Mouse (Mus musculus): ENCODE results near the gene Atp6v1g1. TPM values are rescaled to one million over a fixed set of nuclear protein-coding genes. Genes with fewer than 3 reads are reported as not detected.

Gene Atp6v1g1
- total RNA-seq, 2 experiments from 2014 or later = 126 to 138 TPM

GRCm38 (mm10) chr4:63546441-63547055 is 2.0 kb downstream of the Atp6v1g1 start:
- no peak for DNase-seq (ENCODE audit: low spot score in 2 of 2)

DNA sequence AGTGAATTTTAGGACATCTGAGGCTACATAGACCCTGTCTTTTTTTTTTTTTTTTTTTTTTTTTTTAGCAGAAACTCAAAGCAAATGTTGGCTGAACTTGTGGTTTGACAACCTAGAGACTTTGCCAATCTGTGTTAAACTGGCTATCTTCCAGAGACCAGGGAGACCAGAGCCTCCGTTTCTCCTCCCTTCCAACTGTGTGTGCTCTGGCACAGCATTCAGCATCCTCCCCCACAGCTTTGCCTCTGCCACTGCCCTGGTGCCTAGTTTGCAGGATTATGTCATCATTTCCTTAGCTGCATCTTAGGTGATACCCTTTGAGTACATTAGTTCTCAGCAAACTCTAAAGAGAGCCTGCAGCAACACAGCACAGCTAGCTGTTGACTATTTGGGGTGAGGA is 3.2 kb downstream of the Atp6v1g1 start:
- DNase-seq (ENCODE audit: low spot score in 2 of 2) = peak; percentile 28 to 39

DNA sequence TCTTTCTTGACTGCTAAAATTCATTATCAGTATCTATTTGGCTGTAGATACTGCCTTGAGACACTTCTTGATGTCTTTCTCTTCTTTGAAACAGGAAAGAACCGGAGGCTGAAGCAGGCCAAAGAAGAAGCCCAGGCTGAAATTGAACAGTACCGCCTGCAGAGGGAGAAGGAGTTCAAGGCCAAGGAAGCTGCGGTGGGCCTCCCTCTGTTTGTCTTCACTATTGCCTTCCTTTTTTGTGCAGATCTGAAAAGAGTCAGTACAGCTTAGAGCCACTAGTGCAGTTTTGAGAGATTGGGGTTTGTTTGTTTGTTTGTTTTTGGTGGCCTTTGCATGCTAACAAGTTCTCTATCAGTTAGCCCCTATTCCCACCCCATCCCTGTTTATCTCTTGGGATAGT is 3.9 kb downstream of the Atp6v1g1 start:
- no peak for DNase-seq (ENCODE audit: low spot score in 2 of 2)

- DNase-seq (ENCODE audit: low spot score in 2 of 2) = no peak
These were observed 6.3 kb downstream of the Atp6v1g1 start for GRCm38 (mm10) chr4:63550908-63551307.

- no peak for DNase-seq (ENCODE audit: low spot score in 2 of 2)
These were observed 8.3 kb downstream of the Atp6v1g1 start for GRCm38 (mm10) chr4:63552865-63553264.

DNA sequence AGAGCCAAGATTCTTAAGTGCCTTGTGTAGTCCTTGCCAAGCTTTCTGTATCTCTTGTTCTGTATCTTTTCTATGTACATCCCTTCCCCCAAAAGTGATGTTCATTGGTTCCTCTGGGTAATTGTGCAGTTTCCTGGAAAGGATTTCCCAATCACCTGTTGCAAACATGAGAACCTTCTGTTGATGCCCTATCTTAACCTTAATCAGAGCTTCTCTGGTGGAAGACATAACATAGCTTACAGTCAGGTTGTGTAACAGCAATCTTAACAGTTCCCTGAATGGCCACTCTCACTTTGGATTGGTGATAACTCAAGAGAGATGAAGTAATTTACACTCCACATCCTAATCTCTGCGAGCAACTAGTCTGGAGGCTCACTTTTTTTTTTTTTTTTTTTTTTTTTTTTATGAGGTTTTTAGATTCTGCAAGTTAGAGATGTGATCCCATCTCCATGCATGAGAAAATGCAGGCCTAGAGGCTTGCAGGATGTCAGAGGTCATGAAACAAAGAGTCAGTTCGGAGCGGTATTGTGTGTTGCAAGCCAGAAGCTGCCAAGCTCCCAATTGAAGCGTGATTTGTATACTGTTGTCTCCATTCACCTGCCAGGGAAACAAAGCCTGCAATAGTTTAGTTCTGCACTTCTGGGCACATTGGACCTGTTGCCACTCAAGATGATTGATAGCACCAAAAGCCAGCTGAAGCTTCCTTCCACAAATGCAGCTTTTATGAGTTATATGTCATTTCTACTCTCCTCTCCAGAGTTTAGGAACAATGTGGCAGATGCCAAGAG is 9.4 kb downstream of the Atp6v1g1 start:
- no peak for DNase-seq (ENCODE audit: low spot score in 2 of 2)

GRCm38 (mm10) chr4:63554616-63555015 is 10.0 kb downstream of the Atp6v1g1 start:
- DNase-seq (ENCODE audit: low spot score in 2 of 2) = no peak

DNA sequence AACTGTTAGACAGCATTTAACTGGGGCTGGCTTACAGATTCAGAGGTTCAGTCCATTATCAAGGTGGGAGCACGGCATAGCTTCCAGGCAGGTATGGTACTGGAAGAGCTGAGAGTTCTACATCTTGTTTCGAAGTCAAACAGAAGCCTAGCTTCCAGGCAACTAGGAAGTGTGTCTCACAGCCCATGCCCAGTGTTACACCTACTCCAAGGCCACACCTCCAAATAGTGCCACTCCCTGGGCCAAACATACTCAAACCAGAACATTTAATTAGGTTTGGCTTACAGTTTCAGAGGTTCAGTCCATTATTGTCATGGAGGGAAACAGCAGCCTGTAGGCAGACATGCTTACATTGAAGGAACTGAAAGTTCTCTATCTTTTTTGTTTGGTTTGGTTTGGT is 10.5 kb downstream of the Atp6v1g1 start:
- DNase-seq (ENCODE audit: low spot score in 2 of 2) = no peak

GRCm38 (mm10) chr4:63556665-63557064 is 12.1 kb downstream of the Atp6v1g1 start:
- no peak for DNase-seq (ENCODE audit: low spot score in 2 of 2)

- DNase-seq (ENCODE audit: low spot score in 2 of 2) = no peak
These were observed 12.8 kb downstream of the Atp6v1g1 start for GRCm38 (mm10) chr4:63557124-63558059.

DNA sequence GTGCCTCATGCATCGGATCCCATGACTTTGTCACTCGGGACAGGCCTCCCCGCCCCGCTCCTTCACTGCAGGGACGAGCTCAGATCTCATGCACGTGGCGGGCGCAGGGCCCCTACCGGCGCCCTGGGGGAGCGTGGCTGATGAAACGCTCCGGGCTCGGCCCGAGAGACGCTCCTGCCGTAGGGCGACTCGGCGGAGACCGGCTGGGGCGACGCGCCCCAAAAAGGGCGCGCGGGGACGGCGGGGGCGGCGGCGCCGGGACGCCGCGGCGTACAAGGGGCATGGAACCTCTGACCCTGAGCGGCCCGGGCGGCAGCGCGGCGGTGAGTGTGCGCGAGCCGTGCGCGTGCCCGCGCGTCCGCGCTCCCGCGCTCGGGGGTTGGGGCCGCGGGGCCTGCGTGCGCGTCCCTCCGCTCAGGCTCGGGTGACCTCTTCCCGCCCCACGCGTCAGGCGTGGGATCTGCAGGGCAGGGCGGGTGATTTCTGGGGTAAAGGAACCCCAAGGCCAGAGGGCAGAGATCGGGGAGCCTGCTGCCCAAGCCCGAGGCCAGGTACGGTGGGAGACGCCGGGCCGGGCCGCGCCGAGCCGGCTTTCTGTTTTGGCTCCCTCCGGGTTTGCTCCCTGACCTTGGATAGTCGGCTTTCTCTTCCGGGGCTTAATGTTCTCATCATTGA is 14.0 kb downstream of the Atp6v1g1 start, which contains the start of gene Tmem268:
Gene Tmem268 (plus strand): TSS at position 375 of the 675 bp plus-strand sequence.
- peak; percentile 48 to 69 for DNase-seq (ENCODE audit: low spot score in 2 of 2)

- DNase-seq (ENCODE audit: low spot score in 2 of 2) = no peak
These were observed 14.6 kb downstream of the Atp6v1g1 start for GRCm38 (mm10) chr4:63559127-63559697.

DNA sequence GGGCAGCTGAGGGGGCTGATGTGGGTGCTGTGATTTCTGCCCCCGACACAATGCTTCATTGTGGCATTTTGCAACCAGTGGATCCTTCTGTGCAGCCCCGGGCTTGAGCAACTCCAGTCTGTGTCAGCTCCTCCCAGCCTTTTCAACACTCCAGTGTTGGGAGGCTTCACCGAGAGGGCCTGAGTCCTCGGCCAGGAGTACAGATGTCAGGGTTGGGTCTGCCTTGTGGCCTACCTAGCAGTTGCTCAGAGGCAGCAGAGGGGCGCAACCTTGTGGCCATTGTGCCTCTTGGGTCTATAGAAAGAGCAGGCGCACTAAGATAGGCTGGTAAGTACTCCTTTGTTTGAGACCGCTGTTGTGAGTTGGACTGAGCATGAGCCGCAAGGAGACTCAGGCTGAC is 15.5 kb downstream of the Atp6v1g1 start:
- no peak for DNase-seq (ENCODE audit: low spot score in 2 of 2)

GRCm38 (mm10) chr4:63561861-63562675 is 17.5 kb downstream of the Atp6v1g1 start:
- DNase-seq (ENCODE audit: low spot score in 2 of 2) = no peak

DNA sequence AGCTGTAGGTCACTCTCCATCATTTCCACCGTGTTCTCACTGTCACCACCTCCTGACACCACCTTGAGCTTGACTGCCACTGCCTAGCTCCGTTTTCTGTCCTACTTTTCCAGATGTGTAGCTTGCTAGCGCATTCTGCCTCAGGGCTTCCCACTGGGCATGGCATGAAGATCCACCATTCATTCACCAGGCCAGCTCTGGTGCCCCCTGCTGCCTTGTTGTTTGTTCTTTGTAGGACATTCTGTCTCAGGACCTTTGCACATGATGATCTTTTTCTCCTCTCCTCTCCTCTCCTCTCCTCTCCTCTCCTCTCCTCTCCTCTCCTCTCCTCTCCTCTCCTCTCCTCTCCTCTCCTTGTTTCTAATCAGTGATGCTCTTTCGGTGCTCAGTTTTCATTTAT is 18.2 kb downstream of the Atp6v1g1 start:
- no peak for DNase-seq (ENCODE audit: low spot score in 2 of 2)

DNA sequence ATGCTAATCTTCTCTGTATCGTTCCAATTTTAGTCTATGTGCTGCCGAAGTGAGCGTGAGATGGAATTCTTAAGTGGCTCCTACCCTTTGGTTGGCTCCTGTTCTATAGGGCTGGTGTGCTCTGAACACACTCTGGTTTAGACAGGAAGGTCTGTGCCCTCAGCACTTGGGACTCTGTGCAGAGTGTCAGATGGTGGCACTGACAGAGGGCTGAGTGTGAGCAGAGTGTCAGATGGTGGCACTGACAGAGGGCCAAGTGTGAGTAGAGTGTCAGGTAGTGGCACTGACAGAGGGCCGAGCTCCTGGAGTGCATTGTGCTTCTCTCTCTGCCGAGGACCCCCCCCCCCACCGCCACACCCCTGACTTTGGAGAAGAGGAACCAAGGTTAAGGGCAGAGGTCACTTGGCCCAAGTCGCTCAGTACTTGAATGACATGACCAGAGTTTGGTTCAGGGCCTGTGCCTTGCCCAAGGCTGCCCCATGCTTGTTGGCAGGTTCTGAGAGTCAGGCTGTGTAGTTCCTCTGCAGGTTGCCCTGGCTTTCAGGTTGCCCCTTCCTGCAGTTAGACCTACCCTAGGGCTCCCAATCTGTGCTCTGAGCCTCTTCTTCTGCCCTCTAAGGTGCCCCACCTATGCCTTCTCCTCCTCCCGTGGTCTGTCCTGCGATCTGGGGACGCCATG is 23.3 kb downstream of the Atp6v1g1 start:
- no peak for DNase-seq (ENCODE audit: low spot score in 2 of 2)

- no peak for DNase-seq (ENCODE audit: low spot score in 2 of 2)
These were observed 24.8 kb downstream of the Atp6v1g1 start for GRCm38 (mm10) chr4:63569322-63569721.

GRCm38 (mm10) chr4:63570208-63570781 is 25.7 kb downstream of the Atp6v1g1 start:
- DNase-seq (ENCODE audit: low spot score in 2 of 2) = no peak

DNA sequence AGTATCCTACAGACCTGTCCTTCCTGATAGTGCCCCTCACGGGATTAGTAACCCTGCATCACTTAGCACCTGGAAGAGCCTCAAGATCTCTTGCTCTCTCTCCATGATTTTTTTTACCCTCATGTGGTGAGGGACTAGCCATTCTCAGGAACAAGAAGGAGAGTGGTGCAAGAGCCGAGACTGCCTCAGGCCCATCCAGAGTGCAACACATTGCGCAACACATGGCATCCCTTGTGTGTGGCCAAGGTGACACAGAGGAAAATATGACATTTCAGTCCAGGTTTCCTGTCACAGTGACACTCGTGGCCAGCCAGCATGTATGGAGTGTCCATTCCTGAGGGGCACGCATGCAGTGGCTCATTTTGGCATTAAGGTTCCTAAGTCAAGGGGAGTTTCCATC is 28.0 kb downstream of the Atp6v1g1 start:
- no peak for DNase-seq (ENCODE audit: low spot score in 2 of 2)
